Mouse (Mus musculus): ENCODE data around the gene Vmn2r116.
"Not testable (repeated sequence)": the region's sequence is repeated elsewhere in the genome, so short reads cannot be mapped to it uniquely, and the experiment has no call there.

Vmn2r116 gene

GRCm38 (mm10) chr17:23384304-23384703 is at the start of gene Vmn2r116:
TSS of gene Vmn2r116 (plus strand) at chr17:23384604.
- TF ChIP-seq GATA4 (IDR thresholded peaks at IDR 0.05; ENCODE audit: insufficient replicate concordance, low read length) = not testable (repeated sequence)

GRCm38 (mm10) chr17:23343441-23343840 is 41.0 kb upstream of the Vmn2r116 start, which contains the start of gene Vmn2r115:
TSS of gene Vmn2r115 (plus strand) at chr17:23343741.
- TF ChIP-seq GATA4 (IDR thresholded peaks at IDR 0.05; ENCODE audit: insufficient replicate concordance, low read length) = not testable (repeated sequence)

GRCm38 (mm10) chr17:23351644-23352043 is 32.8 kb upstream of the Vmn2r116 start:
- TF ChIP-seq GATA4 (IDR thresholded peaks at IDR 0.05; ENCODE audit: insufficient replicate concordance, low read length) = no peak

- no peak for TF ChIP-seq GATA4 (IDR thresholded peaks at IDR 0.05; ENCODE audit: insufficient replicate concordance, low read length)
These were observed 48.8 kb downstream of the Vmn2r116 start for GRCm38 (mm10) chr17:23433150-23433679.
